Mouse (Mus musculus) gastrocnemius, adult 2 months (tissue): ENCODE data around the gene Tet3. TPM values are rescaled to one million over a fixed set of nuclear protein-coding genes. Genes with fewer than 3 reads are reported as not detected.

ENCODE experiments used
- DNase-seq: peaks from one replicate; pipeline ENCODE4 v3.0.0; 2022
- H3K27ac ChIP-seq: fragments of 200-600 bp; 2 replicates; pipeline ENCODE4 v1.8.1; 2022; ENCODE audit warnings: mild to moderate bottlenecking
- H3K4me3 ChIP-seq: fragments of 200-600 bp; 2 replicates; pipeline ENCODE4 v1.8.1; 2022; ENCODE audit warnings: mild to moderate bottlenecking, moderate library complexity
- CTCF ChIP-seq: fragments of 200-600 bp; IDR thresholded peaks from 2 replicates; pipeline ENCODE4 v1.8.1; 2022; ENCODE audit warnings: antibody characterized with exemption, mild to moderate bottlenecking, moderate library complexity
- intact Hi-C: fragments of 180-260 bp; cut with DNase I; formaldehyde crosslinking; loops from one replicate; pipeline ENCODE4 v1.15.1; 2025
- total RNA-seq, 2 experiments: library from RNA; stranded (reverse); gene quantifications; 2 replicates each; pipeline ENCODE4 v1.2.3; 2021

The Tet3 gene
- total RNA-seq, 2 experiments from 2014 or later: 16.4 to 18.0 TPM

- no peak for DNase-seq
- TF ChIP-seq CTCF: no peak
- Histone ChIP-seq H3K27ac (no peak overlapping the region), H3K4me3 (no peak overlapping the region)
- intact Hi-C loops: no loop called here
These were observed 12.9 kb upstream of the Tet3 start for GRCm38 (mm10) chr6:83471739-83472138.

DNA sequence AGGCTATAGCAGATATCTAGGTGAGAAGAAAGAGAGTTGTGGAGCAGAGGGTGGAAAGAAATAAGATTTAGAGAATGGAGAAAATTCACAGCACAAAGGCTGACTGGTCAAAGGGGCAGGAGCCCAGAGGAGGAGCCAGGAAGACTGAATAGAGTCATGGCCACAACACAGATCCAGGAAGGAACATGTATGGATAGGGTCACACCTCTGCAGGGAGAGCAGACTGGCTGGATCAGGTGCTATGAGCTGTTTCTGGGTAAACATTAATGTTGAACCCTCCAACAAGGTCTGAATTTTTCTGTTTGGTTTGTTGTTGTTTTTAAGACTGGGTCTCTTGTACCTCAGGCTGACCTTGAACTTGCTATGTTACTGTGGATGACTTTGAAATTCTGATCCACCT, 5.1 kb upstream of the Tet3 start:
- DNase-seq: no peak
- intact Hi-C loops: no loop called here
- no peak overlapping the region for H3K4me3 ChIP-seq
- TF ChIP-seq CTCF: no peak
- no peak overlapping the region for H3K27ac ChIP-seq

DNA sequence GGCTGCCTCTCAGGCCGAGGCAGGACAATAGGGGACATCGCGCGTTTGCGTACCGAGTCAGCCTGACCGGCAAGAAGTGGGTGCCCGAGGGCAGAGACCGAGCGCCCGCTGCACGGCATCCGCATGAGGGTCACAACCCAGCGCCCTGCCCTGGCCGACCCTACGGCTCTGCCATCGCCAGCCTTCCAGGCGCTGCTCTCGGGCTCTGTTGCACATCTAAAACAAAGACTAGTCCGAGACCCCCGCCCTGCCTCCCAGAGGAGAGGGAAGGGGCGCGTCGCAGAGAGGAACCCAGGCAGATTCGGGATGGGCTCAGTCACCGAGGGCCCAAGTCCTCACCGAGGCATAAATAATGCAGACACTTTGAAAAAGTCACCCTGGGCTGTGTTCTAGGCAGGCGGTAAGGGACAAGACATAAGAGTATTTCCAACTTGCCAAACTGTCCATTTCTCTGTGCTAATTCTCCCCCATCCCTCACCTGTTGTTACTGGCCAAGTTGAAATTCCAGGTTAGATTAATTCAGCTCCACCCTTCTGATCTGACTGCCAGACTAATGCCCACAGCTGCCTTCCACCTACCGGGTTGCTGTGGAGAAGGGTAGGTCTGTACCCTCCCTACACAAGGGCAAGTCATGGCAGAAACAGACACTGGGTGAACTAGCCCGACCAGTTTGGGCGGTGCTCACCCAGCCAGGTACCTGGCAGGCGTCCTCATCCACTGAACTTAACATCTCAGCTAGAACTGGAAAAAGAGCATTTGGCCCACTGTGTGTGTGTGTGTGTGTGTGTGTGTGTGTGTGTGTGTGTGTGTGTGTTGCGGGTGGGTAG, 1.7 kb downstream of the Tet3 start:
- DNase-seq: no peak
- Histone ChIP-seq H3K27ac (peak overlapping the region; percentile 89), H3K4me3 (peak overlapping the region; percentile 93)
- TF ChIP-seq CTCF: no peak
- intact Hi-C loops: loop anchor here (2.0 to 5.0 kb wide), 2 partner anchors 50 to 100 kb away; partner anchors contain the start of gene Dguok

- peak; percentile 51 for TF ChIP-seq CTCF
- H3K27ac ChIP-seq: peak overlapping the region; percentile 89
These were observed 2.5 kb downstream of the Tet3 start for GRCm38 (mm10) chr6:83456131-83456983.

GRCm38 (mm10) chr6:83455328-83456130, 3.4 kb downstream of the Tet3 start:
- no peak; the same call in 1 of the 2 replicates for TF ChIP-seq CTCF
- peak; percentile 38 for DNase-seq
- Histone ChIP-seq H3K4me3 (peak overlapping the region; percentile 93), H3K27ac (peak overlapping the region; percentile 89)
- intact Hi-C loops: loop anchor here (2.0 to 5.0 kb wide), 3 partner anchors 13 to 98 kb away; partner anchors contain the start of gene Dguok

More at GRCm38 (mm10) chr6:83456131-83456983, 2.5 kb downstream of the Tet3 start:
- peak overlapping the region; percentile 93 for H3K4me3 ChIP-seq
- DNase-seq: peak; percentile 88
- intact Hi-C loops: loop anchor here (2.0 to 5.0 kb wide), 2 partner anchors 50 to 99 kb away; partner anchors contain the start of gene Dguok

DNA sequence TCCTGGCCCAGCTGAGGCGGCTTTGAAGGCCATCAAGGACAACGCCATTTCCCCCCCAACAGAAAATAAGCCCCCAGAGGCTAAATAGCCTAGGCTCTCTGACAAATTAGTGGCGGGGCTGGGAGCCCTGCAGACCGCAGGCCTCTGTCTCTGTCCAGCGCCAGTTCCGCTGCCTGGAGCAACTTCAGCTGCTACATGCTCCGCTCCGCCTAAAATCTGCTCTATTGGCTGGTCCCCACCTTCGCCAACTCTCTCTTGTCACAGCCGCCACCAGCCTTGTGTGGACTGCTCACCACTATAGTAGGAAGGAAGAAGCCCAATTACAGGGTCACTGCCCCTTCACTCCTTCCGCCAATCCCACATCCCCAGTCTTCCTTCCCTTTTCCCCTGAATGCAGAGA, 5.2 kb downstream of the Tet3 start:
- Histone ChIP-seq H3K27ac (no peak overlapping the region), H3K4me3 (peak overlapping the region; percentile 43)
- intact Hi-C loops: loop anchor here (2.0 kb wide), 1 partner anchor 15 kb away; no protein-coding TSS in a partner anchor
- DNase-seq: no peak
- no peak for TF ChIP-seq CTCF

GRCm38 (mm10) chr6:83450451-83451303, 8.2 kb downstream of the Tet3 start:
- TF ChIP-seq CTCF: no peak
- no peak for DNase-seq
- intact Hi-C loops: no loop called here
- H3K4me3 ChIP-seq: no peak overlapping the region
- no peak overlapping the region for H3K27ac ChIP-seq

DNA sequence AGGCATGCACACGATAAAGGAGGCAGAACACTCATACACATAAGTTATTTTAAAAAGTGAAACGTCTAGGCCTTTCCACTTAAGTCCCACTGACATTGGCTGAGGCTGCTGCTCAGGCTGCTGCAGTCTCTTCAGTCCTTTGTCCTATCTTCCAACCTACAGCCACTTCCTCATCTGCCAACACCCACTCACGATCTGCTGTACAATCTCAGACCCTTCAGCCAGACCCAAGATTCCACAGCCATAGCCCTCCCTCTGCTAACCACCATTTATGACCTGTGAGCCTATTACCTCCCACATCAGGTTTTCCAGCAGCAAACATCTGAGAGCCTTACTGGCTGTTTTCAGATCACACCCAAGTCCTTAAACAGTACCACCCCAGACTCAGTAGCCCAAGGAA, 9.4 kb downstream of the Tet3 start:
- DNase-seq: no peak
- intact Hi-C loops: no loop called here
- TF ChIP-seq CTCF: no peak
- Histone ChIP-seq H3K4me3 (no peak overlapping the region), H3K27ac (no peak overlapping the region)

- intact Hi-C loops: no loop called here
- DNase-seq: no peak
- TF ChIP-seq CTCF: no peak
- H3K27ac ChIP-seq: no peak overlapping the region
- H3K4me3 ChIP-seq: no peak overlapping the region
These were observed 10.0 kb downstream of the Tet3 start for GRCm38 (mm10) chr6:83448911-83449310.

GRCm38 (mm10) chr6:83447031-83447430, 11.9 kb downstream of the Tet3 start:
- intact Hi-C loops: no loop called here
- Histone ChIP-seq H3K27ac (no peak overlapping the region), H3K4me3 (no peak overlapping the region)
- no peak for DNase-seq
- TF ChIP-seq CTCF: no peak

DNA sequence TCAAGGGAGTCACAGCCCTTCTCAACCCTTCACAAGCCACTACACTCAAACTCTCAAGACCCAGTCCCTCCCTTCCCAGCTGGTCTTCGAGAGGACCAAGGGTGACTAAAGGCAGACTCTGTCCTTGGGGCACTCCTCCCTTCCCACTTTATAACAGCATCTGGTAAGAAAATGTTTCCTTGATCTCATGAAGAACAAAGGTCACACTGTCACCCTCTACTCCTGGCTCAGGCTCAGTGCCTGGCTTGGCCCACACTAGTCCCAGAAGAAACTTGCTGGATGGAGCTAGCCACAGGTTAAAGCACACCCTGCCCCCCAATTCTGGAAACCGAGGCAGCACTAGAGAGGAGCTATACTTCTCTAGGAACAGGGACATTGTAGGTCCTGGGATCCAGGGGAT, 13.1 kb downstream of the Tet3 start:
- intact Hi-C loops: no loop called here
- TF ChIP-seq CTCF: no peak
- H3K4me3 ChIP-seq: no peak overlapping the region
- H3K27ac ChIP-seq: peak overlapping the region; percentile 43
- no peak for DNase-seq
